Mouse (Mus musculus): ENCODE data around the gene Icmt. TPM values are rescaled to one million over a fixed set of nuclear protein-coding genes. Genes with fewer than 3 reads are reported as not detected.

Gene Icmt
- polyA plus RNA-seq, 1 experiment from 2014 or later, result 28.3 TPM

GRCm38 (mm10) chr4:152344651-152345050 is 47.6 kb downstream of the Icmt start:
- H3K9me3 ChIP-seq (ENCODE audit: control insufficient read depth, low read length), result no peaks in the 10 kb centered on the region
- no peak overlapping the region for H3K9ac ChIP-seq (ENCODE audit: low read length)
- H3K4me1 ChIP-seq (ENCODE audit: control insufficient read depth, insufficient read depth, low read length), result 0 out of 2 replicates have a peak, but pooled peaks cover 2% of the 10 kb centered on the region
- no peak for ATAC-seq (ENCODE audit: insufficient number of reproducible peaks, low FRiP score, low TSS enrichment, low read depth)
- no peak overlapping the region for H3K27ac ChIP-seq (replicated peaks; ENCODE audit: low read depth, low read length)
- H3K4me3 ChIP-seq (ENCODE audit: low read depth, low read length), result no peak overlapping the region
- H3K27me3 ChIP-seq (ENCODE audit: control insufficient read depth, insufficient read depth, low read length), result peaks cover 22% of the 10 kb centered on the region
- no peak for DNase-seq (ENCODE audit: low spot score)
- H3K4me2 ChIP-seq (ENCODE audit: low read depth, severe bottlenecking), result no peak overlapping the region
- WGBS, result 68% methylated on average over 7 of the region's 7 CpGs
- no peaks in the 10 kb centered on the region for H3K36me3 ChIP-seq (ENCODE audit: control insufficient read depth, insufficient read depth, low read length)

DNA sequence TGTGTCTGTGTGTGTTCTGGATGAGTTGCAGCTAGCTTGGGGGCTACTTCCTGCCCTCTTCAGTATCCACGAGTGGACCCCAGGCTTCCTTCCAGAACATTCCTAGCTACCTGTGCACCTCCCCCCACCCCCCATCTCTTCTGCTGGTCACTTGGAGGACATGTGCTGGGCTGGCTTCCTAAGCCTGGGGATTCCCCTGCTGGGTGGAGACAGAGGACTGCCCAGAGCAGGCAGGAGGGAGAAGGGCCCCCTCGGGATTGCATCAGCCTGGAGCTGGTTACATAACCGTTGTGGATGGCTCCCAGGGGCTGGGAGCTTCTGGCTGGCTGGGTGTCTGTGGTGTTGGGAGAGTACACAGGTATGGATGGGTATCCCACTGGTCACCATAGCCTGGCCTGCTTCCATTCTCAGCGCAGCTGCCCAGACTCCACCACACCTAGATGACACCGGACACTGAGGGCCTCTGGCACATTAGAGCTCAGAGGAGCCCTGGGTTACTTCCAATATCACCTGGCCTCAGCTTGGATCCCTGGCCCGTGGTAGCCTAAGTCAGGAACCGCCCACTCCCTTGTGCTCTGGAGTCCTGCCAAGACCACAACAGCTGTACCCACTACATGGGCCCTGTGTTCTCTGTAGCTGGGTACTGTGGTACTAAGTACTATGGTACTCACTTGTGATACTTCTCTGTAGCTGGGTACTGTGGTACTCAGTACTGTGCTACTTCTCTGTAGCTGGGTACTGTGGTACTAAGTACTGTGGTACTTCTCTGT is 48.3 kb downstream of the Icmt start:
- H3K9me3 ChIP-seq (ENCODE audit: control insufficient read depth, low read length), result no peaks in the 10 kb centered on the region
- H3K27me3 ChIP-seq (ENCODE audit: control insufficient read depth, insufficient read depth, low read length), result peaks cover 19% of the 10 kb centered on the region
- 54% methylated on average over 7 of the region's 7 CpGs for WGBS
- no peaks in the 10 kb centered on the region for H3K36me3 ChIP-seq (ENCODE audit: control insufficient read depth, insufficient read depth, low read length)
- H3K4me1 ChIP-seq (ENCODE audit: control insufficient read depth, insufficient read depth, low read length), result no peaks in the 10 kb centered on the region
- no peak overlapping the region for H3K4me3 ChIP-seq (ENCODE audit: low read depth, low read length)
- no peak overlapping the region for H3K4me2 ChIP-seq (ENCODE audit: low read depth, severe bottlenecking)
- no peak overlapping the region for H3K9ac ChIP-seq (ENCODE audit: low read length)
- H3K27ac ChIP-seq (replicated peaks; ENCODE audit: low read depth, low read length), result no peak overlapping the region
- ATAC-seq (ENCODE audit: insufficient number of reproducible peaks, low FRiP score, low TSS enrichment, low read depth) (no peak), DNase-seq (ENCODE audit: low spot score) (no peak)

DNA sequence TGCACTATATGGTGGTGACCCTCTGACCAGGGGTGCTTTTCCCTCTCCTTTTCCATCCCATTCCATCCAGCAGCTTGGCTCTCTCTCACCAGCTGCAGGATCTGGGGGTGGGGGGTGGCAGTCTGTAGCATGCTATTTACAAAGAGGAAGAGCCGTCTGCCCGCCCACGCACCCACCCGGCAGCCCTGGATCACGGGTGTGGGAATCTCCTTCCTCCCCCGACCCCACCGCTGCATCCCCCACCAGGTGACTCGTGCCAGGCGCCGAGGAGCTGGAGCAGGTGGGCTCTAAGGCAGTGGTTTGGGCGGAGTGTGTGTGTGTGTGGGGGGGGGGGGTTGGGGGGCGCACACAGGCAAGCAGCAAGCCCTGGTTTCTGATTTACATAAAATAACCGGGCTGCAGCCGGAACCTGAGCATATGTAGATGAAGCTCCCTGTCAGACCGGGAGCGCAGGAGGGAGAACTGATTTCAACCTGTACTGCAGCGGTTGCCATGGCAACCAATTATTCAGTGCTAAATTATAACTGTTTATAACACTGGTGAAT is 52.9 kb downstream of the Icmt start:
- WGBS, result 12% methylated on average over 16 of the region's 17 CpGs
- no peaks in the 10 kb centered on the region for H3K36me3 ChIP-seq (ENCODE audit: control insufficient read depth, insufficient read depth, low read length)
- DNase-seq (ENCODE audit: low spot score), result no peak
- no peak overlapping the region for H3K27ac ChIP-seq (replicated peaks; ENCODE audit: low read depth, low read length)
- H3K4me2 ChIP-seq (ENCODE audit: low read depth, severe bottlenecking), result no peak overlapping the region
- H3K4me3 ChIP-seq (ENCODE audit: low read depth, low read length), result no peak overlapping the region
- H3K9me3 ChIP-seq (ENCODE audit: control insufficient read depth, low read length), result no peaks in the 10 kb centered on the region
- H3K4me1 ChIP-seq (ENCODE audit: control insufficient read depth, insufficient read depth, low read length), result 0 out of 2 replicates have a peak, but pooled peaks cover 3% of the 10 kb centered on the region
- no peak for ATAC-seq (ENCODE audit: insufficient number of reproducible peaks, low FRiP score, low TSS enrichment, low read depth)
- H3K27me3 ChIP-seq (ENCODE audit: control insufficient read depth, insufficient read depth, low read length), result peaks cover 21% of the 10 kb centered on the region
- no peak overlapping the region for H3K9ac ChIP-seq (ENCODE audit: low read length)

GRCm38 (mm10) chr4:152350722-152351421 is 53.8 kb downstream of the Icmt start:
- no peak overlapping the region for H3K4me3 ChIP-seq (ENCODE audit: low read depth, low read length)
- H3K4me1 ChIP-seq (ENCODE audit: control insufficient read depth, insufficient read depth, low read length), result 0 out of 2 replicates have a peak, but pooled peaks cover 3% of the 10 kb centered on the region
- H3K9ac ChIP-seq (ENCODE audit: low read length), result no peak overlapping the region
- peaks cover 20% of the 10 kb centered on the region for H3K27me3 ChIP-seq (ENCODE audit: control insufficient read depth, insufficient read depth, low read length)
- 26% methylated on average over 8 of the region's 8 CpGs for WGBS
- ATAC-seq (ENCODE audit: insufficient number of reproducible peaks, low FRiP score, low TSS enrichment, low read depth) (no peak), DNase-seq (ENCODE audit: low spot score) (no peak)
- no peak overlapping the region for H3K27ac ChIP-seq (replicated peaks; ENCODE audit: low read depth, low read length)
- no peak overlapping the region for H3K4me2 ChIP-seq (ENCODE audit: low read depth, severe bottlenecking)
- H3K36me3 ChIP-seq (ENCODE audit: control insufficient read depth, insufficient read depth, low read length), result no peaks in the 10 kb centered on the region
- no peaks in the 10 kb centered on the region for H3K9me3 ChIP-seq (ENCODE audit: control insufficient read depth, low read length)

DNA sequence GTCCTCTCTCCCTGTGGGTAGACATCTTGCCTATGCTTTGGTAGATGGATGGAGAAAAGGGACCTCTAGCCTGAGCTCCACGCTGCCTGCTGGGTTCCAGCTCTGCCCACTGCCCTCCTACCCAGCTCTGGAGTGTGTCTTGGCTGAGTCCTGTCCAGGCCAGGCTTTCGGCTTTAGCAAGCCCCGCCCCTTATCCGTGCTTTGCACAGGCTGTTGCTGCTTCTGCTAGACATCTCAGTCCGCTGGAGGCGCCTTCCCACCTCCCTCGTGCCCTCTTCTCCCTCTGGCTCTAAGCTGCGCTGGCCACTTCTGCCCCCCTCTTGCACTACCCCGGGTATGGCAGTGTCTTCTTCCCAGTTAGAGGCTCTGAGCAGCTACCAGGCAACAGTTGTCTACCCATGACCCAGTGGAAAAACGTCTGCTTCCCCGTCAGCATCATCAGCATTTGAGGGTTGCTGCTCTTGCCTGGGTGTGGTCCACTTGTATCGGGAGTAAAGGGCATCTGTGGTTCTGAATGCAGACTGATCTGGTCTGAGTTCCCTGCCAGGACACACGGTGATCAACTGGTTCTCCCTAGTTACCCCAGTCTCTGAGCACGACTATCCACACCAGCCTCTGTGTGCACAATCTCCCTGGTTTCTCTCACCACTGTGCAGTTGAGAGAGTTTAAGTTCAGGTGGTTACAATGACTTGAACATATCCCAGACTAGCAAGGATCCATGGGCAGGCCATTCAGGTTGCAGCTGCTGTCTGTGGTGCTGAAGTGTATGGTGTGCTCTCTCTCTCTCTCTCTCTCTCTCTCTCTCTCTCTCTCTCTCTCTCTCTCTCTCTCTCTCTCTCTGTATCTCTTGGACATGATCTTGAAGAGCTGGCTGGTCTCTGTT is 54.6 kb downstream of the Icmt start:
- 0 out of 2 replicates have a peak, but pooled peaks cover 3% of the 10 kb centered on the region for H3K4me1 ChIP-seq (ENCODE audit: control insufficient read depth, insufficient read depth, low read length)
- no peak overlapping the region for H3K4me3 ChIP-seq (ENCODE audit: low read depth, low read length)
- no peak overlapping the region for H3K4me2 ChIP-seq (ENCODE audit: low read depth, severe bottlenecking)
- no peaks in the 10 kb centered on the region for H3K9me3 ChIP-seq (ENCODE audit: control insufficient read depth, low read length)
- no peaks in the 10 kb centered on the region for H3K36me3 ChIP-seq (ENCODE audit: control insufficient read depth, insufficient read depth, low read length)
- DNase-seq (ENCODE audit: low spot score), result peak; percentile 67
- 16% methylated on average over 14 of the region's 14 CpGs for WGBS
- ATAC-seq (ENCODE audit: insufficient number of reproducible peaks, low FRiP score, low TSS enrichment, low read depth), result no peak
- H3K27me3 ChIP-seq (ENCODE audit: control insufficient read depth, insufficient read depth, low read length), result peaks cover 20% of the 10 kb centered on the region
- H3K27ac ChIP-seq (replicated peaks; ENCODE audit: low read depth, low read length), result no peak overlapping the region
- H3K9ac ChIP-seq (ENCODE audit: low read length), result no peak overlapping the region

DNA sequence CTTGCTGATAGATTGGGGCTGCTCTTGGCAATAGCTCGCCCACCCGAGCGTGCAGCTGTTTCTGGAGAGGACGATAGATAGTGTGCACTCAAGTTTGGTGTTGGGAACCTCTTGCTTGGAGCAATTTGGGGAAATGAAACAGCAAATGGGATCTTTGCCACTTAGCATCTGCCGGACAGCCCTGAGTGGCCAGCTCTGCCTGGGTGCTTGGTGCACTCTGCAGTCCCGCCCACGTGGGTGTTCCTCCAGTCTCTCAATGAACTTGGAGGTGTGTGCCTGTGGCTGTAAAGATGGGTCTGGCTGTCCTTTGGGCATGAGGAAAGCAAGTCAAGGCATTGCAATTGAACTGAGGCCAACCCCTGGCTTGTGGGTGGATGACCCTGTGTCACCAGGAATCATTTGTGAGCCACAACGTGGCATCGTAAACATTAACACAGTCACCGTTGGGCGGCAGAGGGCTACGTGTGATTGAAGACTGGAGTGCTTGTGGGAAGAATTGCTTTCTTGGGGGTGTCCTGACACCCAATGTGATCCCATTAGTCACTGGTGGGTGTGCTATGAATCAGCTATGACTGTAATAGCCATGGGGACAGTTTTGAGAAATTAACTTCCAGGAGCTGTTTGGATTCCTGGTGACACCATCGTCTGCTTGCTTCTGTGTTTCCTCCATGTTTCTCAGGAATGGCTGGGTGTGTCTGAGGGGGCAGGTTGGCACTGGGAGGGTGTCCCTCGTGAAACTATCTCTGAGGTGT is 57.0 kb downstream of the Icmt start:
- Histone ChIP-seq H3K27me3 (ENCODE audit: control insufficient read depth, insufficient read depth, low read length) (peaks cover 16% of the 10 kb centered on the region), H3K9me3 (ENCODE audit: control insufficient read depth, low read length) (no peaks in the 10 kb centered on the region), H3K4me3 (ENCODE audit: low read depth, low read length) (no peak overlapping the region), H3K9ac (ENCODE audit: low read length) (no peak overlapping the region), H3K36me3 (ENCODE audit: control insufficient read depth, insufficient read depth, low read length) (no peaks in the 10 kb centered on the region), H3K4me1 (ENCODE audit: control insufficient read depth, insufficient read depth, low read length) (0 out of 2 replicates have a peak, but pooled peaks cover 3% of the 10 kb centered on the region), H3K27ac (replicated peaks; ENCODE audit: low read depth, low read length) (no peak overlapping the region), H3K4me2 (ENCODE audit: low read depth, severe bottlenecking) (no peak overlapping the region)
- DNase-seq (ENCODE audit: low spot score) (no peak), ATAC-seq (ENCODE audit: insufficient number of reproducible peaks, low FRiP score, low TSS enrichment, low read depth) (no peak)
- 78% methylated on average over 14 of the region's 14 CpGs for whole genome bisulfite sequencing

GRCm38 (mm10) chr4:152355672-152356071 is 58.6 kb downstream of the Icmt start:
- Histone ChIP-seq H3K9ac (ENCODE audit: low read length) (no peak overlapping the region), H3K4me3 (ENCODE audit: low read depth, low read length) (no peak overlapping the region), H3K27ac (replicated peaks; ENCODE audit: low read depth, low read length) (no peak overlapping the region), H3K9me3 (ENCODE audit: control insufficient read depth, low read length) (no peaks in the 10 kb centered on the region), H3K36me3 (ENCODE audit: control insufficient read depth, insufficient read depth, low read length) (no peaks in the 10 kb centered on the region), H3K27me3 (ENCODE audit: control insufficient read depth, insufficient read depth, low read length) (peaks cover 14% of the 10 kb centered on the region), H3K4me2 (ENCODE audit: low read depth, severe bottlenecking) (no peak overlapping the region), H3K4me1 (ENCODE audit: control insufficient read depth, insufficient read depth, low read length) (no peaks in the 10 kb centered on the region)
- DNase-seq (ENCODE audit: low spot score) (no peak), ATAC-seq (ENCODE audit: insufficient number of reproducible peaks, low FRiP score, low TSS enrichment, low read depth) (no peak)
- WGBS, result 74% methylated on average over 7 of the region's 7 CpGs

Data from limb, embryonic 11.5 days (tissue).